Mouse (Mus musculus) stomach, embryonic 14.5 days (tissue): ENCODE measurements around the gene Gli1. TPM values are rescaled to one million over a fixed set of nuclear protein-coding genes. Genes with fewer than 3 reads are reported as not detected.

ENCODE experiments used
- ATAC-seq: fragments of 200-750 bp; cut with Nextera tagmentation; 2 replicates; pipeline ENCODE4 v1.8.0; 2017; ENCODE audit warnings: low read depth, moderate TSS enrichment; ENCODE audit not compliant: insufficient number of reproducible peaks, insufficient read depth, low FRiP score
- H3K27ac ChIP-seq: fragments of 300-500 bp; sonication (generic); 2 replicates; pipeline ENCODE4 v1.5.1; 2014; ENCODE audit warnings: mild to moderate bottlenecking, low read length, moderate library complexity, mixed read lengths
- H3K27me3 ChIP-seq: fragments of 300-500 bp; sonication (generic); 2 replicates; pipeline ENCODE4 v1.6.1; 2014; ENCODE audit warnings: low read length, control low read depth, mixed read lengths; ENCODE audit not compliant: control insufficient read depth, insufficient read depth
- H3K36me3 ChIP-seq: fragments of 300-500 bp; sonication (generic); 2 replicates; pipeline ENCODE4 v1.6.1; 2014; ENCODE audit warnings: mild to moderate bottlenecking, control low read depth, low read length, moderate library complexity, mixed read lengths; ENCODE audit not compliant: control insufficient read depth, insufficient read depth
- H3K4me1 ChIP-seq: fragments of 300-500 bp; sonication (generic); 2 replicates; pipeline ENCODE4 v1.6.1; 2014; ENCODE audit warnings: low read length, control low read depth, mixed read lengths; ENCODE audit not compliant: control insufficient read depth, insufficient read depth
- H3K4me2 ChIP-seq: fragments of 300-500 bp; sonication (generic); replicated peaks from 2 replicates; pipeline ENCODE4 v1.6.1; 2014; ENCODE audit warnings: low read depth, low read length, control low read depth
- H3K4me3 ChIP-seq: fragments of 300-500 bp; sonication (generic); 2 replicates; pipeline ENCODE4 v1.5.1; 2014; ENCODE audit warnings: low read depth, low read length, control low read depth
- H3K9ac ChIP-seq: fragments of 300-500 bp; sonication (generic); replicated peaks from 2 replicates; pipeline ENCODE4 v1.6.1; 2014; ENCODE audit warnings: low read depth, mild to moderate bottlenecking, control low read depth, low read length, moderate library complexity, mixed read lengths
- H3K9me3 ChIP-seq: fragments of 300-500 bp; sonication (generic); 2 replicates; pipeline ENCODE4 v1.6.1; 2016; ENCODE audit warnings: low read depth, low read length, control low read depth; ENCODE audit not compliant: control insufficient read depth
- WGBS: fragments of 180-500 bp; shearing (Covaris S2); extraction: QIAGEN DNeasy Blood & Tissue Kit; methylation state at CpG from one replicate; pipeline ENCODE4 v1.1.7; 2014; 5-methylcytosine and 5-hydroxymethylcytosine counted together
- polyA plus RNA-seq: library from polyadenylated mRNA; unstranded; fragments of >200 nt; fragmentation: Nextera tagmentation; extraction: Ambion mirVana; gene quantifications from 2 replicates; pipeline ENCODE4 v1.2.1, GENCODE M21; 2014

The Gli1 gene
- polyA plus RNA-seq, 1 experiment from 2014 or later, result 17.6 TPM

GRCm38 (mm10) chr10:127369834-127370820 lies 28.4 kb upstream of the Gli1 start, which contains the start of gene Inhbc:
Inhbc (minus strand) TSS chr10:127370431.
- Histone ChIP-seq H3K4me1 (0 out of 2 replicates have a peak, but pooled peaks cover 7% of the 10 kb centered on the region), H3K9ac (no peak within 1 kb of the TSS), H3K36me3 (no peaks in the 10 kb centered on the region), H3K27me3 (no peaks in the 10 kb centered on the region), H3K4me3 (no peak within 1 kb of the TSS), H3K4me2 (no peak within 1 kb of the TSS), H3K27ac (no peak within 1 kb of the TSS), H3K9me3 (no peaks in the 10 kb centered on the region)
- ATAC-seq, result no peak
- 73% methylated on average over 22 of the region's 22 CpGs for WGBS

GRCm38 (mm10) chr10:127368273-127368672 lies 26.5 kb upstream of the Gli1 start:
- ATAC-seq, result no peak
- H3K27me3 ChIP-seq, result no peaks in the 10 kb centered on the region
- H3K36me3 ChIP-seq, result no peaks in the 10 kb centered on the region
- no peak overlapping the region for H3K4me3 ChIP-seq
- H3K9me3 ChIP-seq, result no peaks in the 10 kb centered on the region
- 0 out of 2 replicates have a peak, but pooled peaks cover 7% of the 10 kb centered on the region for H3K4me1 ChIP-seq
- no peak overlapping the region for H3K9ac ChIP-seq
- WGBS, result 46% methylated on average over 2 of the region's 2 CpGs
- no peak overlapping the region for H3K4me2 ChIP-seq
- H3K27ac ChIP-seq, result no peak overlapping the region

GRCm38 (mm10) chr10:127367116-127367515 lies 25.3 kb upstream of the Gli1 start:
- 0 out of 2 replicates have a peak, but pooled peaks cover 7% of the 10 kb centered on the region for H3K4me1 ChIP-seq
- H3K4me3 ChIP-seq, result no peak overlapping the region
- no peak overlapping the region for H3K27ac ChIP-seq
- no peak overlapping the region for H3K9ac ChIP-seq
- ATAC-seq, result no peak
- WGBS, result 71% methylated on average over 5 of the region's 5 CpGs
- no peaks in the 10 kb centered on the region for H3K36me3 ChIP-seq
- H3K27me3 ChIP-seq, result no peaks in the 10 kb centered on the region
- H3K4me2 ChIP-seq, result no peak overlapping the region
- no peaks in the 10 kb centered on the region for H3K9me3 ChIP-seq

GRCm38 (mm10) chr10:127360714-127361113 lies 18.9 kb upstream of the Gli1 start:
- Histone ChIP-seq H3K4me3 (no peak overlapping the region), H3K9ac (no peak overlapping the region), H3K27ac (no peak overlapping the region), H3K9me3 (no peaks in the 10 kb centered on the region), H3K4me1 (no peaks in the 10 kb centered on the region), H3K4me2 (no peak overlapping the region), H3K36me3 (no peaks in the 10 kb centered on the region), H3K27me3 (no peaks in the 10 kb centered on the region)
- 81% methylated on average over 3 of the region's 3 CpGs for WGBS
- no peak for ATAC-seq

GRCm38 (mm10) chr10:127355336-127355735 lies 13.6 kb upstream of the Gli1 start:
- WGBS, result 68% methylated on average over 10 of the region's 10 CpGs
- Histone ChIP-seq H3K9ac (no peak overlapping the region), H3K9me3 (no peaks in the 10 kb centered on the region), H3K4me1 (no peaks in the 10 kb centered on the region), H3K36me3 (no peaks in the 10 kb centered on the region), H3K4me2 (no peak overlapping the region), H3K27ac (no peak overlapping the region), H3K27me3 (no peaks in the 10 kb centered on the region), H3K4me3 (no peak overlapping the region)
- no peak for ATAC-seq

- H3K36me3 ChIP-seq, result no peaks in the 10 kb centered on the region
- H3K4me3 ChIP-seq, result no peak within 1 kb of the TSS
- no peaks in the 10 kb centered on the region for H3K4me1 ChIP-seq
- no peak within 1 kb of the TSS for H3K27ac ChIP-seq
- 76% methylated on average over 18 of the region's 18 CpGs for WGBS
- ATAC-seq, result no peak
- no peaks in the 10 kb centered on the region for H3K27me3 ChIP-seq
- no peaks in the 10 kb centered on the region for H3K9me3 ChIP-seq
- no peak within 1 kb of the TSS for H3K4me2 ChIP-seq
- H3K9ac ChIP-seq, result no peak within 1 kb of the TSS
These were observed 12.4 kb upstream of the Gli1 start, which contains the start of gene Inhbe for GRCm38 (mm10) chr10:127353909-127354895. Inhbe (minus strand) TSS chr10:127354411.

GRCm38 (mm10) chr10:127352766-127353165 lies 11.0 kb upstream of the Gli1 start:
- 91% methylated on average over 11 of the region's 11 CpGs for WGBS
- Histone ChIP-seq H3K4me3 (no peak overlapping the region), H3K4me1 (no peaks in the 10 kb centered on the region), H3K9ac (no peak overlapping the region), H3K9me3 (no peaks in the 10 kb centered on the region), H3K36me3 (no peaks in the 10 kb centered on the region), H3K27ac (no peak overlapping the region), H3K4me2 (no peak overlapping the region), H3K27me3 (no peaks in the 10 kb centered on the region)
- no peak for ATAC-seq

- Histone ChIP-seq H3K27me3 (no peaks in the 10 kb centered on the region), H3K9ac (no peak overlapping the region), H3K9me3 (no peaks in the 10 kb centered on the region), H3K36me3 (no peaks in the 10 kb centered on the region), H3K4me3 (no peak overlapping the region), H3K4me1 (no peaks in the 10 kb centered on the region), H3K4me2 (no peak overlapping the region), H3K27ac (no peak overlapping the region)
- ATAC-seq, result no peak
- 83% methylated on average over 9 of the region's 9 CpGs for WGBS
These were observed 10.4 kb upstream of the Gli1 start for GRCm38 (mm10) chr10:127352187-127352586.
